In the genomic region with DNA sequence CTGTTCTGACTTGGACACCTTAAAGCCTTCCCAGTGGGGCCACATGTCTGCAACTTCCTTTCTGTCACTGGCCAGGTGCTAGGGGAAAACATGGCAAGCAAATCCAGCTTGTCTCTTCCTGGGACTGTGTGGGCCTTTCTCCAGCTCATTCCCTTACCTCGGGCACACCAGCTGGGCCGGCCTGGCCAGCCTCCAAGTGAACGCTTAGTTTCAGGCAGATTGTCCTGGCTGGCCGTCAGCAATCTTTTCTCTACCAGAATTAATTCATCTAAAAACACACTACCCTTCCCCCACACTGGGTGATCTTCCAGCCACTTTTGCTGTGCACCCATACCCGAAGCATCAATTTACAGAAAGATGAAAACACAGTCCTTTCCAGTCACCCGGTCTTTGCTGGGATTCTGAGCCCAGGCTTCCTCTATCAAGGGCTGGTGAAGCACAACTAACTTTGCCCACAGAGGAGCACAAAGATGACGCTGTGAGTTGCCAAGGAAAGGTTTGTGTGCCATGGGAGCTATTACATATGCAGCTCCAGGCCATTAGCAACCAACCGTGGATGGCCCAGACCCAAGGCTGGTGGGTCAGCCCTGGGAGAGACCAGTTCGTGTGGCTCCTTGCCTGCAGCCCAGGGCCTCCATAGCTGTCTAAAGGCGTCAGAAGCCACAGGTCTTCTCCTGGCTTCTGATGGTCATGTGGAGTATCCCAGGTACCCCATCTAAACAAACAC, we compare ENCODE assay signal across 8 mouse cellular contexts.
DNase-seq lines count a peak whose midpoint lies in the region; ATAC-seq lines count a peak whose summit lies in the region.

No protein-coding gene starts in this region.

- peak; percentile 12 for DNase-seq in thymus, postnatal 14 days
- no peak for DNase-seq in thymus, postnatal 10 days (ENCODE audit: low spot score in 2 of 2)
- DNase-seq in cerebellum, adult 9-10 months: peak; percentile 94
- peak; percentile 23 for DNase-seq in gastrocnemius, postnatal 25 days
- peak; percentile 85 to 92 for DNase-seq in layer of hippocampus, adult 8-10 months (ENCODE audit: low spot score in 2 of 2)
- DNase-seq in testis, postnatal 10 days (ENCODE audit: low spot score): peak; percentile 84
- DNase-seq in thymus, postnatal 4 days: no peak

- peaks cover 6% of the 10 kb centered on the region; the same call in 1 of the 2 replicates for H3K36me3 ChIP-seq in midbrain, embryonic 13.5 days

- H3K4me1 ChIP-seq in midbrain, embryonic 13.5 days (replicated peaks): peaks cover 33% of the 10 kb centered on the region

- H3K27ac ChIP-seq in midbrain, embryonic 13.5 days: peak overlapping the region; percentile 69

- H3K9ac ChIP-seq in midbrain, embryonic 13.5 days (replicated peaks): no peak overlapping the region

- no peak overlapping the region for H3K4me2 ChIP-seq in midbrain, embryonic 13.5 days (replicated peaks)

- peak; percentile 88 for ATAC-seq in midbrain, embryonic 13.5 days

- no peak overlapping the region for H3K4me3 ChIP-seq in midbrain, embryonic 13.5 days (replicated peaks)

- no peaks in the 10 kb centered on the region for H3K27me3 ChIP-seq in midbrain, embryonic 13.5 days

- 61% methylated on average over 10 of the region's 10 CpGs for WGBS in midbrain, embryonic 13.5 days

- no peaks in the 10 kb centered on the region for H3K9me3 ChIP-seq in midbrain, embryonic 13.5 days

Comparison
In these comparisons a context has a peak if more than half of its experiments do, and no peak if none do; other contexts are left out.
1. DNase-seq: peak in thymus, postnatal 14 days (single experiment), cerebellum, adult 9-10 months (single experiment), gastrocnemius, postnatal 25 days (single experiment), layer of hippocampus, adult 8-10 months (2 of 2) and testis, postnatal 10 days (single experiment); none in thymus, postnatal 10 days (0 of 2) and thymus, postnatal 4 days (single experiment).